Comparison of ENCODE assay signal across 11 mouse cellular contexts in the genomic region with DNA sequence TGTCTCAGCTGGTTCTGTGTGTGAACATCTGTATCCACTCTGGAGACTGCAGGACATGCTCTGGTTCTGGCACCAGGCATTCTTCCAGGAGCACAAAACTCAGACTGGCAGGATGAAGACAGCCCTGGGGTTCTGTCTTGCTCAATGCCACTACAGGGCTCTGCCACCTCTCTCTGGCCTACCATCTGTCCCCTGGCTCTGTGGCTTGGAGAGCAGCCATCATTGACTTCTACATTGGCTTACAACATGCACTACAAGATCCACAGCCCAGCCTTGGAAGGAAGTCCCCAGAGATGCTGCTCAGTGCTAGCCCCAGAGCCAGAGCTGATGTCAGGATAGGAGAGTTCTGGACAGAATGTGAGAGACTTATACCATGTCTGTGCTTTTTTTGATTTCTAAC.
A peak's percentile ranks its signal among the peaks of the same experiment; 100 is the strongest.
DNase-seq lines count a peak whose midpoint lies in the region; ATAC-seq and TF ChIP-seq lines count a peak whose summit lies in the region.
"Had no signal": no experiment of that assay in that cellular context is flagged by ENCODE, and none has a peak within 500 bp of the region (broad histone marks: within the 10 kb centered on the region; RNA-seq: fewer than 3 reads in every experiment).

No protein-coding gene starts in this region.

- no peak for ATAC-seq in heart, embryonic 11.5 days (replicated peaks; ENCODE audit: insufficient number of reproducible peaks, low FRiP score, low TSS enrichment)
- no peak for ATAC-seq in stomach, postnatal 0 days (ENCODE audit: low FRiP score, low TSS enrichment)
- no peak for ATAC-seq in lung, postnatal 0 days
- ATAC-seq in midbrain, embryonic 15.5 days (replicated peaks), result no peak
- ATAC-seq: intestine, embryonic 15.5 days had no signal

- peak; percentile 94 for DNase-seq in heart, adult 11 months
- DNase-seq in adrenal gland, postnatal 36 days, result peak; percentile 52 to 62
- DNase-seq in cerebellum, postnatal 25 days, result peak; percentile 81 to 85
- peak; percentile 10 to 22 for DNase-seq in heart, postnatal 36 days
- DNase-seq in stomach, postnatal 0 days (ENCODE audit: low spot score), result no peak
- no peak for DNase-seq in lung, postnatal 0 days (ENCODE audit: low spot score)
- DNase-seq: spleen, adult 18-20 months had no signal

- intact Hi-C loops in heart, postnatal 36 days (cut with DNase I), result no loop called here

- H3K27ac ChIP-seq in heart, embryonic 11.5 days (ENCODE audit: low read depth, low read length), result no peak overlapping the region
- H3K27ac ChIP-seq in stomach, postnatal 0 days (replicated peaks), result no peak overlapping the region
- H3K27ac ChIP-seq in lung, postnatal 0 days (ENCODE audit: low read length), result no peak overlapping the region
- H3K27ac ChIP-seq in midbrain, embryonic 15.5 days, result no peak overlapping the region
- H3K27ac ChIP-seq: intestine, embryonic 15.5 days; liver, embryonic 14.5 days had no signal

- no peak overlapping the region for H3K4me3 ChIP-seq in heart, embryonic 11.5 days (ENCODE audit: low read depth, low read length)
- H3K4me3 ChIP-seq in stomach, postnatal 0 days (ENCODE audit: low read depth, low read length), result no peak overlapping the region
- H3K4me3 ChIP-seq in lung, postnatal 0 days (ENCODE audit: low read depth, low read length), result no peak overlapping the region
- no peak overlapping the region for H3K4me3 ChIP-seq in midbrain, embryonic 15.5 days
- H3K4me3 ChIP-seq: intestine, embryonic 15.5 days had no signal

- H3K27me3 ChIP-seq in heart, embryonic 11.5 days (ENCODE audit: control insufficient read depth, insufficient read depth, low read length), result no peaks in the 10 kb centered on the region
- no peaks in the 10 kb centered on the region for H3K27me3 ChIP-seq in stomach, postnatal 0 days (ENCODE audit: control insufficient read depth, insufficient read depth, low read length)
- H3K27me3 ChIP-seq in lung, postnatal 0 days (replicated peaks; ENCODE audit: insufficient read depth, low read length), result no peaks in the 10 kb centered on the region
- H3K27me3 ChIP-seq in midbrain, embryonic 15.5 days (replicated peaks), result no peaks in the 10 kb centered on the region
- H3K27me3 ChIP-seq: intestine, embryonic 15.5 days had no signal

- H3K9me3 ChIP-seq in heart, embryonic 11.5 days (replicated peaks; ENCODE audit: control insufficient read depth, low read length), result no peaks in the 10 kb centered on the region
- no peaks in the 10 kb centered on the region for H3K9me3 ChIP-seq in stomach, postnatal 0 days (ENCODE audit: control insufficient read depth, low read length)
- H3K9me3 ChIP-seq in lung, postnatal 0 days (ENCODE audit: low read length), result no peaks in the 10 kb centered on the region
- H3K9me3 ChIP-seq in midbrain, embryonic 15.5 days, result no peaks in the 10 kb centered on the region
- H3K9me3 ChIP-seq: intestine, embryonic 15.5 days had no signal

- H3K4me1 ChIP-seq in heart, embryonic 11.5 days (ENCODE audit: control insufficient read depth, insufficient read depth, low read length), result no peaks in the 10 kb centered on the region
- H3K4me1 ChIP-seq in stomach, postnatal 0 days (replicated peaks; ENCODE audit: control insufficient read depth, insufficient read depth), result no peaks in the 10 kb centered on the region
- H3K4me1 ChIP-seq in lung, postnatal 0 days (ENCODE audit: insufficient read depth, low read depth, low read length), result no peaks in the 10 kb centered on the region
- no peaks in the 10 kb centered on the region for H3K4me1 ChIP-seq in midbrain, embryonic 15.5 days
- H3K4me1 ChIP-seq: intestine, embryonic 15.5 days had no signal

- no peak overlapping the region for H3K9ac ChIP-seq in heart, embryonic 11.5 days (ENCODE audit: low read depth, low read length)
- H3K9ac ChIP-seq in stomach, postnatal 0 days (ENCODE audit: low read length), result no peak overlapping the region
- H3K9ac ChIP-seq in lung, postnatal 0 days (replicated peaks; ENCODE audit: low read depth), result no peak overlapping the region
- H3K9ac ChIP-seq in midbrain, embryonic 15.5 days, result no peak overlapping the region
- H3K9ac ChIP-seq: intestine, embryonic 15.5 days; liver, embryonic 14.5 days had no signal

- no peak overlapping the region for H3K4me2 ChIP-seq in heart, embryonic 11.5 days
- H3K4me2 ChIP-seq in stomach, postnatal 0 days (replicated peaks; ENCODE audit: low read depth), result no peak overlapping the region
- H3K4me2 ChIP-seq in lung, postnatal 0 days (replicated peaks; ENCODE audit: low read depth, low read length), result no peak overlapping the region
- H3K4me2 ChIP-seq in midbrain, embryonic 15.5 days, result no peak overlapping the region
- H3K4me2 ChIP-seq: intestine, embryonic 15.5 days had no signal

- no peak for TF ChIP-seq EP300 in stomach, postnatal 0 days (optimal IDR thresholded peaks at IDR 0.05)
- TF ChIP-seq EP300 in lung, postnatal 0 days (IDR thresholded peaks at IDR 0.05), result no peak

- no peak for TF ChIP-seq CTCF in stomach, postnatal 0 days (IDR thresholded peaks at IDR 0.05; ENCODE audit: low read depth)
- no peak for TF ChIP-seq CTCF in lung, postnatal 0 days (IDR thresholded peaks at IDR 0.05)

- no peaks in the 10 kb centered on the region for H3K36me3 ChIP-seq in heart, embryonic 11.5 days (ENCODE audit: control insufficient read depth, insufficient read depth, low read length)
- H3K36me3 ChIP-seq in stomach, postnatal 0 days (ENCODE audit: control insufficient read depth, insufficient read depth, low read length), result no peaks in the 10 kb centered on the region
- no peaks in the 10 kb centered on the region for H3K36me3 ChIP-seq in lung, postnatal 0 days (ENCODE audit: insufficient read depth, low read length)
- no peaks in the 10 kb centered on the region for H3K36me3 ChIP-seq in midbrain, embryonic 15.5 days (replicated peaks)
- H3K36me3 ChIP-seq: intestine, embryonic 15.5 days had no signal

Comparison
In these comparisons a context has a peak if more than half of its experiments do, and no peak if none do; other contexts are left out.
1. DNase-seq: peak in heart, adult 11 months (single experiment), adrenal gland, postnatal 36 days (2 of 2), cerebellum, postnatal 25 days (2 of 2) and heart, postnatal 36 days (2 of 2); none in stomach, postnatal 0 days (single experiment) and lung, postnatal 0 days (single experiment).